Mouse (Mus musculus): Measurements from ENCODE around the gene Prrc2b. TPM values are rescaled to one million over a fixed set of nuclear protein-coding genes. Genes with fewer than 3 reads are reported as not detected.

Prrc2b gene
- polyA plus RNA-seq, 1 experiment from 2014 or later, result 30.4 TPM

DNA sequence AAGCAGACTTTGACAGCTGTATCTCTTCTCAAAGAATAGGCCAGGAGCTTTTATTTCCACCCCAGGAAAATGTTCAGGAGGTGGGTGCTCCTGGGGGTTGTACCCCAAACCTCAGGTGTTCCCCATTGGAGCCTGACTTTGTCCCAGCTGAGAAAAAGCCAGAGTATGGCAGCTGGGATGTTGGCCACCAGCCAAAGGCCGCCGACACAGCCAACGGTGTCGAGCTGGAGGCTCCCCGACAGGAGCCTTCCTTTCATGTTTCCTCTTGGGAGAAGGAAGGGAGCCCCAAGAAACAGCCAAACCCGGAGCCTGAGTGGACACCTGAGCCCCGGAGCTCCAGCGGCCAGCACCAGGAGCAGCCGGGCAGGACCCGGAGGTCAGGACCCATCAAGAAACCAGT, 62.1 kb downstream of the Prrc2b start:
- WGBS, result 70% methylated on average over 10 of the region's 10 CpGs
- no peak overlapping the region for H3K9ac ChIP-seq (replicated peaks; ENCODE audit: low read length)
- no peak overlapping the region for H3K4me3 ChIP-seq (ENCODE audit: low read length)
- H3K9me3 ChIP-seq (ENCODE audit: low read length), result no peaks in the 10 kb centered on the region
- H3K4me1 ChIP-seq (ENCODE audit: insufficient read depth, low read length), result no peaks in the 10 kb centered on the region
- no peak for ATAC-seq (ENCODE audit: low FRiP score, low TSS enrichment)
- no peaks in the 10 kb centered on the region for H3K27me3 ChIP-seq (ENCODE audit: insufficient read depth, low read length)
- H3K36me3 ChIP-seq (ENCODE audit: insufficient read depth, low read length), result peaks cover 99% of the 10 kb centered on the region
- no peak overlapping the region for H3K4me2 ChIP-seq (replicated peaks; ENCODE audit: low read depth, low read length)
- no peak overlapping the region for H3K27ac ChIP-seq (ENCODE audit: low read length)

DNA sequence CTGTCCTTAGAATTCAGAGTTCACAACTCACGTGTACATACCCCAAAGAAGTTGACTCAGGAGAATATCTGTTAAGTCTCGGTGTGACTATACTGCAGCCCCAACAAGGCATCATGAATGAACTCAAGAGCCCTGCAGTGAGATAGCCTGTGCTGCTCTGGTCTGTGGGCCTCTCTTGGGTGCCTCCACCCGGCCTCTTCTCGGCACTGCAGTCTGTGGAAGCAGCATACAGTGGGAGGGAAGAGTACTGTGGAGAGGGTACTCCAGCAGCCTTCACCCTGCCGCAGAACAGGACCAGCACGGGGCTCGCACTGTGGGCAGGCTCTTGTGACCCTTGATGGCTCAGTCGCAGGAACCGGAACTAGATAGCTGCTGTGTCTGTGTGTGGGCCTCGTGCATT, 64.7 kb downstream of the Prrc2b start:
- no peak overlapping the region for H3K4me2 ChIP-seq (replicated peaks; ENCODE audit: low read depth, low read length)
- no peak for ATAC-seq (ENCODE audit: low FRiP score, low TSS enrichment)
- H3K9ac ChIP-seq (replicated peaks; ENCODE audit: low read length), result no peak overlapping the region
- 91% methylated on average over 10 of the region's 10 CpGs for WGBS
- no peaks in the 10 kb centered on the region for H3K27me3 ChIP-seq (ENCODE audit: insufficient read depth, low read length)
- H3K9me3 ChIP-seq (ENCODE audit: low read length), result no peaks in the 10 kb centered on the region
- no peaks in the 10 kb centered on the region for H3K4me1 ChIP-seq (ENCODE audit: insufficient read depth, low read length)
- no peak overlapping the region for H3K4me3 ChIP-seq (ENCODE audit: low read length)
- peaks cover 100% of the 10 kb centered on the region for H3K36me3 ChIP-seq (ENCODE audit: insufficient read depth, low read length)
- H3K27ac ChIP-seq (ENCODE audit: low read length), result no peak overlapping the region

DNA sequence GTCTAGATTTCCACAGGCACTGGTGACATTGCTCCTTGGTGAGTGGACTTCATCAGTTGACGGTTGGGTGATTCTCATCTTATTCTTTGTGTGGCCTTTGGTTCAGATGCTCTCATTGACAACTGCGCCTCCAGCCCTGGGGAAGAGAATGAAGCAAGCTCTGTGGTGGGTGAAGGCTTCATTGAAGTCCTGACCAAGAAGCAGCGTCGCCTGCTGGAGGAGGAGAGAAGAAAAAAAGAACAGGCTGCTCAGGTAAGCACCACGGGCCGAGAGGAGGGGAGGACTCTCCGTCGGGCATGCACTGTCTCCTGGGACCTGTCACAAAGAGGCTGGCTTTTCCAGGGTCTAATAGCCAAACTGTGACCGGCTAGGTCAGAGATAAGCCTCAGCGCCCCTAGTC, 65.6 kb downstream of the Prrc2b start:
- no peak for ATAC-seq (ENCODE audit: low FRiP score, low TSS enrichment)

DNA sequence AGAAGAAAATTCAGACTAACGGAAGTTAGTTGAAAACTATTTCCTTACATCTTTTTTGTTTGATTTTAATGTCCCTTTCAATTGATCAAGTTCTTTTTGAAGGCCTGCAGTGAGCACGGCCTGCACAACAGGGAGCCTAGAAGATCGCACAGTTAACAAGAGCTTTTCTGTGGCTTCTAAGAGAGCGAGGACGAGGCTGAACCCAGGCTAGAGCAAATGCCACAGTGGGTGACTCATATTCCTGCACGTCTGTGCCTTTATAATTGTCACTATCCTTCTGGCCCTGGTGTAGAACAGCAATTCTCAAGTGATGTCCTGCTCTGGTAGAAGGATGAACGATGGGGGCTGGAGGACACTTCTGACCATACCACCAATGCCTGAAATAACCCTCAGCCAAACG, 66.8 kb downstream of the Prrc2b start:
- peaks cover 99% of the 10 kb centered on the region for H3K36me3 ChIP-seq (ENCODE audit: insufficient read depth, low read length)
- no peaks in the 10 kb centered on the region for H3K4me1 ChIP-seq (ENCODE audit: insufficient read depth, low read length)
- H3K27ac ChIP-seq (ENCODE audit: low read length), result no peak overlapping the region
- no peak for ATAC-seq (ENCODE audit: low FRiP score, low TSS enrichment)
- H3K9me3 ChIP-seq (ENCODE audit: low read length), result no peaks in the 10 kb centered on the region
- no peak overlapping the region for H3K4me3 ChIP-seq (ENCODE audit: low read length)
- no peak overlapping the region for H3K9ac ChIP-seq (replicated peaks; ENCODE audit: low read length)
- H3K27me3 ChIP-seq (ENCODE audit: insufficient read depth, low read length), result no peaks in the 10 kb centered on the region
- H3K4me2 ChIP-seq (replicated peaks; ENCODE audit: low read depth, low read length), result no peak overlapping the region
- WGBS, result 93% methylated on average over 8 of the region's 8 CpGs

More for the DNA sequence above, 65.6 kb downstream of the Prrc2b start:
- no peak overlapping the region for H3K27ac ChIP-seq (ENCODE audit: low read length)
- H3K4me2 ChIP-seq (replicated peaks; ENCODE audit: low read depth, low read length), result no peak overlapping the region
- H3K27me3 ChIP-seq (ENCODE audit: insufficient read depth, low read length), result no peaks in the 10 kb centered on the region
- H3K4me1 ChIP-seq (ENCODE audit: insufficient read depth, low read length), result no peaks in the 10 kb centered on the region
- no peaks in the 10 kb centered on the region for H3K9me3 ChIP-seq (ENCODE audit: low read length)
- H3K36me3 ChIP-seq (ENCODE audit: insufficient read depth, low read length), result peaks cover 100% of the 10 kb centered on the region
- no peak overlapping the region for H3K4me3 ChIP-seq (ENCODE audit: low read length)
- no peak overlapping the region for H3K9ac ChIP-seq (replicated peaks; ENCODE audit: low read length)
- WGBS, result 84% methylated on average over 10 of the region's 10 CpGs

DNA sequence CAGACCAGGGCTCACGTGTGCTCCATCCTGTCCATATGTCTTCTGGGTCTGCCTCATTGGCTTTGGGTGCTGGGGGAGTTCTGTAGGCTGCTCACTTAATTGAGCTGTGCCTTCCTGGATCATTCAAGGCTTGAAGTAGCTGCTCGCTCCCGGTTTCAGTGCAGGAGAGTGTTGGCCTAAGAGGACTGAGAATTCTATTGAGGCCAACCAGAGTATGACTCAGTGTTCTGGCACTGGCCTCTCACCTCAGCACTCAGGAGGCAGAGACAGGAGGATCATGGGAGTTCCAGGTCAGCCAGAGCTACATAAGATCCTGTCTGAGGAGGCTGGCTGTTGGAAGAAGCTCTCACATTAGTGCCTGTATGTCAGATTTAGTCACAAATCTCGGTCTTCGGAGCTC, 67.2 kb downstream of the Prrc2b start:
- ATAC-seq (ENCODE audit: low FRiP score, low TSS enrichment), result no peak
- Histone ChIP-seq H3K27me3 (ENCODE audit: insufficient read depth, low read length) (no peaks in the 10 kb centered on the region), H3K4me3 (ENCODE audit: low read length) (no peak overlapping the region), H3K36me3 (ENCODE audit: insufficient read depth, low read length) (peaks cover 99% of the 10 kb centered on the region), H3K9me3 (ENCODE audit: low read length) (no peaks in the 10 kb centered on the region), H3K27ac (ENCODE audit: low read length) (no peak overlapping the region), H3K4me1 (ENCODE audit: insufficient read depth, low read length) (no peaks in the 10 kb centered on the region), H3K4me2 (replicated peaks; ENCODE audit: low read depth, low read length) (no peak overlapping the region), H3K9ac (replicated peaks; ENCODE audit: low read length) (no peak overlapping the region)
- WGBS, result 92% methylated on average over 5 of the region's 5 CpGs

DNA sequence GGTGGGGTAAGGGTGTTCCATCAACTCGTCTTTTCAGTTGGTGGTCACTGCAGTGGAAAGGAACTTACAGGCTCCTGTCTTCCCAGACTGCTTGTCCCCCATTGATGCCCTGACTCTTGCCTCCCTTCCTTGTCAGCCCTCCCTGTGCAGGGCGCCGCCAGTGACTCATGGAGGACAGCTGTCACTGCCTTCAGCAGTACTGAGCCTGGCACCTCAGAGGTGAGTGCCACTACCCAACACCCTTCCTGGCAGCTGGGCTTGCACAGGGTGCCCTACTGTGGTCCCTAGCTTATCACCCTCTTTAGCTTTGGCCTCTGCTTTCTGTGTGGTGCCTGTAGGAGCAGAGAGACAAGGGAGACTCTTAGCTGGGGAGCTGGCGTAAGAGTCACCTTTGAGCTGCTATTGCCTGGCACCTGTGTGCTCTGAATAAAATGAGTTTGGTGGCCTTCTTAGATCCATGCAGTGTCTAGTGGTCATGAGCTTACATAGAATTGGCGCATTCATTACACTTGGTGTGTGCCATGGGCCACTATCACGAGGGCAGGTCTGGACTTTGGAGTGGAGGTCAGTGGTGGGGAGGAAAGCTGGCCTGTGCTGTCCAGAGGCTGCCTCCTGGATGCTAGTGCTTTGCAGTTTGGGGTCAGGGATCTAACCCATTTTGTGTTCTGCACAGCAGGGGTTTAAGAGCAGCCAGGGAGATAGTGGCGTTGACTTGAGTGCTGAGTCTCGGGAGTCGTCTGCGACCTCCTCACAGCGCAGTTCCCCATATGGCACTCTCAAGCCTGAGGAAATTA, 67.9 kb downstream of the Prrc2b start:
- ATAC-seq (ENCODE audit: low FRiP score, low TSS enrichment), result no peak
- Histone ChIP-seq H3K4me3 (ENCODE audit: low read length) (no peak overlapping the region), H3K27me3 (ENCODE audit: insufficient read depth, low read length) (no peaks in the 10 kb centered on the region), H3K4me2 (replicated peaks; ENCODE audit: low read depth, low read length) (no peak overlapping the region), H3K4me1 (ENCODE audit: insufficient read depth, low read length) (no peaks in the 10 kb centered on the region), H3K36me3 (ENCODE audit: insufficient read depth, low read length) (peaks cover 99% of the 10 kb centered on the region), H3K9me3 (ENCODE audit: low read length) (no peaks in the 10 kb centered on the region), H3K9ac (replicated peaks; ENCODE audit: low read length) (no peak overlapping the region), H3K27ac (ENCODE audit: low read length) (no peak overlapping the region)
- 88% methylated on average over 11 of the region's 11 CpGs for WGBS

DNA sequence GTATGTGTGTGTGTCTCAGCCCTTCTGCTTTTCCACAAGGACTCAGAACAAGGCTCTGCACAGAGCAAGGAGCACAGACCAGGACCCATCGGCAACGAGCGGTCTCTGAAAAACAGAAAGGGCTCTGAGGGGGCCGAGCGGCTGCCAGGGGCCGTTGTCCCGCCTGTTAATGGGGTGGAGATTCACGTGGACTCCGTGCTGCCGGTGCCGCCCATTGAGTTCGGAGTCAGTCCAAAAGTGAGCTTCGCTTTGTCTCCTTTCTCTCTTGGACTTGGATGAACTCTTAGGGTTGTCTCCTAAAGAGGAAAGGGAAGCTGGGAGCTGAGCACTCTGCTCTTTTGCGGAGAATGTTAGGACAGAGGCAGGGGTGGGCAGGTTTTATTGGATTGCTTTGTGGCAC, 68.6 kb downstream of the Prrc2b start:
- no peak for ATAC-seq (ENCODE audit: low FRiP score, low TSS enrichment)
- 94% methylated on average over 14 of the region's 14 CpGs for WGBS
- H3K4me2 ChIP-seq (replicated peaks; ENCODE audit: low read depth, low read length), result no peak overlapping the region
- H3K27me3 ChIP-seq (ENCODE audit: insufficient read depth, low read length), result no peaks in the 10 kb centered on the region
- H3K9ac ChIP-seq (replicated peaks; ENCODE audit: low read length), result no peak overlapping the region
- H3K27ac ChIP-seq (ENCODE audit: low read length), result no peak overlapping the region
- peaks cover 99% of the 10 kb centered on the region for H3K36me3 ChIP-seq (ENCODE audit: insufficient read depth, low read length)
- H3K9me3 ChIP-seq (ENCODE audit: low read length), result no peaks in the 10 kb centered on the region
- no peak overlapping the region for H3K4me3 ChIP-seq (ENCODE audit: low read length)
- no peaks in the 10 kb centered on the region for H3K4me1 ChIP-seq (ENCODE audit: insufficient read depth, low read length)

DNA sequence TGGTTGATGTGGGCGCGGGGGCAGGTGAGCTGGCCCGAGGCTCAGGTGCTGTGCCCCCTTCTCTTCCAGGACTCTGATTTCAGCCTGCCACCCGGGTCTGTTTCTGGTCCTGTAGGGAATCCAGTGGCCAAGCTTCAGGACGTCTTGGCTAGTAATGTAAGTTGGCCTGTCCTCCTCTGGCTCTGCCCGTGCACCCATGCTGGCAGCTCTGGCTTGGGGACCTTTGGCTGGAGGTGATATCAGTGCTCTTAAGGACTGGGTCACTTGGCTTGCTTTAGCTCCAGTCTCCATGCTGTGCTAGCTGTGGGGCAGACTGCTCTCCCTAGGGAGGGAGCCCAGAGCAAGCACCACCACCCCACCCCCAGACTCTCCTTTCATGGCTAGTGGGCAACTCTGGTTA, 69.1 kb downstream of the Prrc2b start:
- 86% methylated on average over 6 of the region's 6 CpGs for whole genome bisulfite sequencing
- Histone ChIP-seq H3K9me3 (ENCODE audit: low read length) (no peaks in the 10 kb centered on the region), H3K9ac (replicated peaks; ENCODE audit: low read length) (no peak overlapping the region), H3K4me1 (ENCODE audit: insufficient read depth, low read length) (no peaks in the 10 kb centered on the region), H3K27me3 (ENCODE audit: insufficient read depth, low read length) (no peaks in the 10 kb centered on the region), H3K36me3 (ENCODE audit: insufficient read depth, low read length) (peaks cover 94% of the 10 kb centered on the region), H3K4me2 (replicated peaks; ENCODE audit: low read depth, low read length) (no peak overlapping the region), H3K27ac (ENCODE audit: low read length) (no peak overlapping the region), H3K4me3 (ENCODE audit: low read length) (no peak overlapping the region)
- no peak for ATAC-seq (ENCODE audit: low FRiP score, low TSS enrichment)

DNA sequence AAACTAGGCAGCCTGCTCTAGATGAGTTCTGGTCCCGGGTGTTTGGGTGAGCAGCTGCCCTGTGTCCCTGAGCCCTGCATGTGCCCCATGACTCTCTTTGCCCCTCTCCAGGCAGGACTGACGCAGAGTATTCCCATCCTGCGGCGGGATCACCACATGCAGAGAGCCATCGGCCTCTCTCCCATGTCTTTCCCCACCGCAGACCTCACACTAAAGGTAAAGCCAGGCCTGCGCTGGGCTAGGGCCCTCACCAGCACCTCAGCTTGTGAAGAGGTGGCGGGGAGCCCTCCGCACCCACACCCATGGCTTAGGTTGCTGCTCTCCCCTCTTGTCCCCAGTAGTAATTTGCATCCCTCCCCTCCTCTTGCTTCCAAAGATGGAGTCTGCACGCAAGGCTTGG, 70.1 kb downstream of the Prrc2b start:
- Histone ChIP-seq H3K27ac (ENCODE audit: low read length) (no peak overlapping the region), H3K4me3 (ENCODE audit: low read length) (no peak overlapping the region), H3K9ac (replicated peaks; ENCODE audit: low read length) (no peak overlapping the region), H3K27me3 (ENCODE audit: insufficient read depth, low read length) (no peaks in the 10 kb centered on the region), H3K4me1 (ENCODE audit: insufficient read depth, low read length) (no peaks in the 10 kb centered on the region), H3K9me3 (ENCODE audit: low read length) (no peaks in the 10 kb centered on the region), H3K4me2 (replicated peaks; ENCODE audit: low read depth, low read length) (no peak overlapping the region), H3K36me3 (ENCODE audit: insufficient read depth, low read length) (peaks cover 93% of the 10 kb centered on the region)
- ATAC-seq (ENCODE audit: low FRiP score, low TSS enrichment), result no peak
- 96% methylated on average over 10 of the region's 10 CpGs for WGBS

DNA sequence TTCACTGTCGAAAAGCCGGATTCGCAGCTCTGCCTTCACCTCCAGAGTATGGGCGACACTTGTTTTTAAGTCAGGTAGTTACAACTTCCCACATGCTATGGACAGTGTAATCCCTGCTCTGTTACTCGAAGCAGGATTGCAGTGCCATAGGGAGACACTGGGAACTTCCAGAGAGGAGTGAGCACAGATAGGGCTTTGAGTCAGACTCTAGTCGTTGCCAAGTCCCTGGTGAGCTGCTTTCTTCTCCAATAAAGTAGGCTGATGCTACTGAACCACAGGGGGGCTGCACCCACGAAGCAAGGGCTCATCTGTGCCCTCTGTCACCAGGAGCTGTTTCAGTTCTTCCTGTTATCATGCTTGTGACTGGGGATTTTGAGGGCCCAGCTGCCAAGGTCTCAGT, 70.7 kb downstream of the Prrc2b start:
- Histone ChIP-seq H3K4me1 (ENCODE audit: insufficient read depth, low read length) (no peaks in the 10 kb centered on the region), H3K27ac (ENCODE audit: low read length) (no peak overlapping the region), H3K4me3 (ENCODE audit: low read length) (no peak overlapping the region), H3K36me3 (ENCODE audit: insufficient read depth, low read length) (peaks cover 93% of the 10 kb centered on the region), H3K9ac (replicated peaks; ENCODE audit: low read length) (no peak overlapping the region), H3K9me3 (ENCODE audit: low read length) (no peaks in the 10 kb centered on the region), H3K4me2 (replicated peaks; ENCODE audit: low read depth, low read length) (no peak overlapping the region), H3K27me3 (ENCODE audit: insufficient read depth, low read length) (no peaks in the 10 kb centered on the region)
- ATAC-seq (ENCODE audit: low FRiP score, low TSS enrichment), result no peak
- WGBS, result 91% methylated on average over 7 of the region's 7 CpGs
